Mouse (Mus musculus) layer of hippocampus, adult 8-10 months (tissue): ENCODE results near the gene Gm5965. TPM values are rescaled to one million over a fixed set of nuclear protein-coding genes. Genes with fewer than 3 reads are reported as not detected.
A peak's percentile ranks its signal among the peaks of the same experiment; 100 is the strongest.
"Not testable (repeated sequence)": the region's sequence is repeated elsewhere in the genome, so short reads cannot be mapped to it uniquely, and the experiment has no call there.

Source experiments
- DNase-seq, 2 experiments: peaks; one replicate each; pipeline ENCODE4 v3.0.0; 2022; ENCODE audit warnings: low spot score in 2 of 2
- total RNA-seq, 4 experiments: library from RNA; stranded (reverse); gene quantifications; 2 replicates each; pipeline ENCODE4 v1.2.4; 2022

Gene Gm5965
- not detected for total RNA-seq

DNA sequence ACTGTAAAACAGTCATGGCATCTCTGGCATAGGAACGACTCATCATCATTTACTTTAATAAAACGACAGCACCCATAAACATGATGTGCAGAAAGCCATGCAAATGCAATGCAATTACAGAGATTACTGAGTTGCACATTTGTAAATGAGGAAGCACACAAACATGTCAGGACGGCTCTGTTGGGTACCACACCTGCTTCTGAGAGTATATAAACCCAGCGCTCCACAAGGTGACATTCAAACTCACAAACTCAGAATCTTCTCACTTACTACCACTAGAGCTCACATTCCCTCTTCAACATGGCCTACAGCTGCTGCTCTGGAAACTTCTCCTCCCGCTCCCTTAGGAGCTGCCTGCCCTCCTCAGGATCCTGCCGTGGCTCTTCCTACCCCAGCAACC is at the start of gene Gm5965:
TSS of gene Gm5965 (plus strand) at position 301 of the 400 bp plus-strand sequence.
- no peak for DNase-seq

DNA sequence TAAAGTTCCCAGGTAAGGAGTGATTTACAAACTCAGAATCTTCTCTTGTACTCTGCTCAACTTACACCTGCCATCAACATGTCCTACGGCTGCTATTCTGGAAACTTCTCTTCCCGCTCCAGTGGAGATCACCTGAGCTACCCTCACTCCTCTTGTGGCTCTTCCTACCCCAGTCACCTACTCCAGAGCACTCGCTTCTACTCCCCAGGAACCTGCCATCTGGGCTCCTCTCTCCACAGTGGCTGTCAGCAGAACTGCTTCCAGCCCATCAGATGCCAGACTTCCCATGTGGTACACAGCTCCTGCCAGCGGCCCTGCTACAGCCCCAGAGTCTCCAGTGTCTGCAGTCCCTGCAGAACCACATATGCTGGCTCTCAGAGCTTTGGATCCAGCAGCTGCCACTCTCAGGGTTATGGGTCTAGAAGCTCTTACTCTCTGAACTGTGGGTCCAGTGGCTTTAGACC is 48.9 kb upstream of the Gm5965 start, which contains the start of gene Krtap13-1:
TSS of gene Krtap13-1 (plus strand) at position 51 of the 464 bp plus-strand sequence.
- peak in 1 of 2 experiments; percentile 7 for DNase-seq

DNA sequence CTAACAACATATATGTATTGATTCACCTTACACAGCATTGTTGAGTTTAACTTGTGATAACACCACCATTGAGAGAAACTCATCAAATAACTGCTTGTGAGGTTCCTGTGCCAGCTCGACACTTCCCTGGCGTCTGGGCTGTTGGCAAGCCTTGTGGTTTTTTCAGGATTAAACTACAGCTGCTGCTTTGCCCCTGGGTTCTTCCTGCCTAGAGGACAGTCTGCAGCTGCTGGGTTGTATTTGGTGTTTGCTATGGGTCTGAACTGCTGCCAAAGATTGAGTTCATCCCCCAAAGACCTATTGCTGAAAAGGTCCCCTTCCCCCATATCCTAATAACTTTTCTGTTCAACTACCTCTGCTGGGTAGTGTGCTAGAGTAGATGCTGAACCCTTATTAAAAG is 42.3 kb upstream of the Gm5965 start:
- no peak for DNase-seq

DNA sequence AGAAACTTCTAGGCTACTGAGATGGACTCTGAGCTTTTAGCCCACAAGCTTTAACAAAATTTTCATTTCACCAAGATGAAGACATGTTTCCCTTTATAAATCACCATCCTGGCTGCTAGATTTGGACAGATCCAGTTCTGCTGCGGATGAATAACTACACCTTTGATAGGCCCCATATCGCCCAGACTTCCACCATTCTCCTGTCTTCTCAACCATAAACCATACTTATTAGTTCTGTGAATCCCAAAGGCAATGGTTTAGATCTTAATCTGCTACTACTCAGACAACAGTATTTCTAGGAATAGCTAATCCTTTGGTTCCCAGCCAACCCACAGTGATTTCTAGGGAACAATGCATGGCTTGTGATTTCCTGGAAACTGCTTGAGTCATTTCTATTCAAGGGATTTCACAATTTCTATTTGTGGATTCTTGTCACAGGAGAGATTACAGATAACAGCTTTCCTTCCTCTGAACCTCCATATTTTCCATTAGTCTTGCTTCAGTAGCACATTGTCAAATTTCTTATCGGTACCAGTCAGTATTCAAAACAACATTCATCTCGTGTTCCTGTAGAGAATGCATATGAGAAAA is 32.9 kb upstream of the Gm5965 start:
- no peak for DNase-seq

DNA sequence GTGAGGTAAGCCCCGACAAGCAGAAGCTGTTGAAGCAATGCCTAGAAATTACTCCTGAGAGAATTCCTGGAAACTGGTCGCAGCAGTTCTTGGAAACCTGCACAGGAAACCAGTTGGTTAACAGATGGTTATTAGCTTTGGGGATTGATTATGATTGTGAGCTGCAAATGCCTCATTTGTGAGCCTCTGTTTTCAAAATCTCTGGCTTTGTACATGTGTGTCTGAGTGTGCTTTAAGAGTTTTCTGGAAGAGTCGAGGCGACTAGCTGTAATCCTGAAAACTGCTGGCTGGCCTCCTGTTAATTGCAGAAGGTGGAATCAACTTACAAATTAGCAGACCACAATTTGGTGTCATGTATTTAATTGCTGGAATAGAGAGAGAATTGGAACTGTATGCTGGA is 29.8 kb upstream of the Gm5965 start:
- DNase-seq: peak; percentile 5 to 8

DNA sequence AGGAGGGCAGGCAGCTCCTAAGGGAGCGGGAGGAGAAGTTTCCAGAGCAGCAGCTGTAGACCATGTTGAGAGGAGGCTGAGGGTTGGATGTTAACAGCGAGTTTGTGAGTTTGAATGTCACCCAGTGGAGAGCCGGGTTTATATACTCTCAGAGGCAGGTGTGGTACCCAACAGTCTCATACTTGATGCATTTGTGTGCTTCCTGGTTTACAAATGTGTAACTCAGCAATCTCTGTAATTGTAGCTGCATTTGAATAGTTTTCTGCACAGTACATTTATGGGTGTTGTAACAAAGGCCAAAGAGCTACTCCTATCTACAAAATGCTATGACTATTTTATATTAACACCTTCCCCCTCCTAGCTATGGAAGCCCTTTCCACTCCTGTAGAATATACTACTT is 26.2 kb upstream of the Gm5965 start, which contains the start of gene Krtap13:
TSS of gene Krtap13 (minus strand) at position 101 of the 400 bp plus-strand sequence.
- not testable (repeated sequence) for DNase-seq

DNA sequence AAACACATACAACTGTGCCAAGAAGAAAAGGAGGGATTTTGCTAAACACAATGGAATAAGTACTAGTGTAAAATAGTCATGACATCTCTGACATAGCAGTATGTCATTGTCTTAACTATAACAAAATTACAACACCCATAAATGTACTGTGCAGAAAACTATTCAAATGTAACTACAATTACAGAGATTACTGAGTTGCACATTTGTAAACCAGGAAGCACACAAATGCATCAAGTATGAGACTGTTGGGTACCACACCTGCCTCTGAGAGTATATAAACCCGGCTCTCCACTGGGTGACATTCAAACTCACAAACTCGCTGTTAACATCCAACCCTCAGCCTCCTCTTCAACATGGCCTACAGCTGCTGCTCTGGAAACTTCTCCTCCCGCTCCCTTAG is 19.1 kb upstream of the Gm5965 start, which contains the start of gene 2310034C09Rik:
TSS of gene 2310034C09Rik (plus strand) at position 301 of the 400 bp plus-strand sequence.
- not testable (repeated sequence) for DNase-seq

DNA sequence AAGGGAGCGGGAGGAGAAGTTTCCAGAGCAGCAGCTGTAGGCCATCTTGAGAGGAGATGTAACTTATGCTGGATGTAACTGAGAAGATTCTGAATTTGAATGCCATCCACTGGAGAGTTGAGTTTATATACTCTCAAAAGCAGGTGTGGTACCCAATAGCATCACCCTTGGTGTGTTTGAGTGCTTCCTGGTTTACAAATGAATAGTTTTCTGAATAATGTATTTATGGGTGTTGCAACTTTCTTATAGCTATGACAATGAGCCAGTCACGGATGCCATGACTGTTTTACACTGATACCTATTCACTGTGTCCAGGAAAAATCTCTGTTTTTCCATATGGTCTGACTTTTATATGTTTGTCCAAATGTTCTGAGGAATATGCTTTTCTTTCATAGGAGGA is 3.6 kb upstream of the Gm5965 start, which contains the start of gene 2310057N15Rik:
TSS of gene 2310057N15Rik (minus strand) at position 101 of the 400 bp plus-strand sequence.
- no peak for DNase-seq

DNA sequence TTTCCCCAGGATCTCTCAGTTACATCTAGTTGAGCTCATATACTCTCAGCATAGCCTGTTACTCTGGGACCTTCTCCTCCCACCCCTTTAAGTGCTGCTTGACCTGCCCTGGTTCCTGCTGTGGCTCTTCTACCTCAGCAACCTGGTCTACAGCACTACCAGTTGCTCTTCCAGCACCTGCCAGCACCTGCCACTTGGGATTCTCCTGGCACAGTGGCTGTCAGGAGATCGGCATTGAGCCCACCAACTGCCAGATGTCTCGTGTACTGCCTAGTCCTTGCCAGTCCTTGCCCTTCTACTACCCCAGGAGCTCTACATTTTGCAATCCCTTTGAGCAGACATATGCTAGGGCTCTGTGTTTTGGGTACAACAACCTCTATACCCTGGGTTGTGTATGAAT is 9.1 kb downstream of the Gm5965 start:
- DNase-seq: no peak

DNA sequence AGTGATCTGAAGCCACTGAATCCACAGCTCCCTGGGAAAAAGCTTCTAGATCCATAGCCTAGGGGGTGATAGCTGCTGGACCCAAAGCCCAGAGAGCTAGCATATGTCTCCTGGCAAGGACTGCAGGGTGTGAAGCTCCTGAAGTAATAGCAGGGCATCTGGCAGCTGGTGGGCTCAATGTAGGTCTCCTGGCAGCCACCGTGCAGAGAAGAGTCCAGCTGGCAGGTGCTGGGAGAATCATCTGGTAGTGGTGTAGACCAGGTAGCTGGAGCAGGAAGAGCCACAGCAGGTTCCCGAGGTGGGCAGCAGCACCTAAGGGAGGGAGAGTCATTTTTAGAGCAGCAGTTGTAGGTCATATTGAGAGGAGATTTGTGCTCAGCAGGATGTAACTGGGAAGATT is 34.1 kb downstream of the Gm5965 start, which contains the start of gene Gm20741:
TSS of gene Gm20741 (minus strand) at position 394 of the 400 bp plus-strand sequence.
- no peak for DNase-seq

DNA sequence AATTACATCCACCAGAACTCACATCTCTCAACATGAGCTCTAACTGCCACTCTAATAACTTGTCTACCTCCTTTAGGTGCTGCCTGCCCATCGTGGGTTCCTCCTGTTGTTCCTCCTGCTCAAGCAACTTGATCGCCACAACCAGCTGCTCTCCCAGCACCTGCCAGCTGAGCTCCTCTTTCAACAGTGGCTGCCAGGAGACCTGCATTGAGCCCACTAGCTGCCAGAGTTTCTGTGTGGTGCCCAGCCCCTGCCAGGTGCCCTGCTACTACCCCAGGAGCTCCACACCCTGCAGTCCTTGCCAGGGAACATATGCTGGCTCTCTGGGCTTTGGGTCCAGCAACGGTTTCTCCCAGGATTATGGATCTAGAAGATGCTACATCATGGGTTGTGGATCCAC is 42.4 kb downstream of the Gm5965 start, which contains the start of gene Krtap15:
TSS of gene Krtap15 (plus strand) at position 150 of the 400 bp plus-strand sequence.
- DNase-seq: no peak

DNA sequence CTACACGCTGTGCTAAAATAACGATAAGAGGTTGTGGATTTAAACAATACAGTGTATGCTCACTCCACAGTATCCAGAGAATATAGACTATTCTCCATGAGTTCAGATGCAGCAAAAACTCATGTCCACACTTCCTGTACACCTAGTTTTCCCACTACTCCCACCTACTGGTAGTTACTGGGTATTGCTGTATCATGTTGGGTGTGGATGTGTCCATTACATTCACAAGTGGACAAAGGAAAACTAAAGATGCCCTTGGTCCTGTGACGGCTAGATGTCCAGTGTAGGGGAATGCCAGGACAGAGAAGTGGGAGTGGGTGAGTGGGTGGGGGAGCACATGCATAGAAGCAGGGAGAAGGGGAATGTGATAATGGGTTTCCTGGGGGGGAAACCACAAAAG is 46.0 kb downstream of the Gm5965 start:
- DNase-seq: no peak

DNA sequence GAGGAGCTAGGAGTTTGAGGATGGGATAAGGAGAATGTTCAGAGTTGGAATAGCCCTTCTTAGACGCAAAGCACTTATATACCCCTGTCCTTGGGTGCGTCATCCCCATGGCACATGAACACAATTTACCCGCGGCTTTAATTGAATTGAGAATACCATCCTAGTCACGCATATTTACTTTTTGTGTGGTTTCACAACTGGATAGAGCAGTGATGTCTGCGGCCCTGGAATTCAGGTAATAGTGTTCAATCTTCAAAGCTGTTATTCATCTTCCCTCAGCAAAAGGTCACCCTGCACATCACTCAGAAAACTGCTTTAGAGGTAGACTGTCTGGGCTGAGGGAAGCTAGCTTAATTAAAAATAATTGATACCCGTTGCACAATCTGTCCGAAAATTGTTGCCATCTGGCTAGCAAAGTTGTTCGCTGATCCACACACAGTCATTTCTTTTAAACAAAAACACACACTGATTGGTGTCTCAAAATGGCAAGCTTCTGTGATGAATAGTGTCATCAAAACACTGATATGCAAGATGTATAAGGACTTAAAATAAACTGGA is 48.5 kb downstream of the Gm5965 start, which contains the start of gene Krtap14:
TSS of gene Krtap14 (minus strand) at position 51 of the 558 bp plus-strand sequence.
- peak in 1 of 2 experiments; percentile 11 for DNase-seq

DNA sequence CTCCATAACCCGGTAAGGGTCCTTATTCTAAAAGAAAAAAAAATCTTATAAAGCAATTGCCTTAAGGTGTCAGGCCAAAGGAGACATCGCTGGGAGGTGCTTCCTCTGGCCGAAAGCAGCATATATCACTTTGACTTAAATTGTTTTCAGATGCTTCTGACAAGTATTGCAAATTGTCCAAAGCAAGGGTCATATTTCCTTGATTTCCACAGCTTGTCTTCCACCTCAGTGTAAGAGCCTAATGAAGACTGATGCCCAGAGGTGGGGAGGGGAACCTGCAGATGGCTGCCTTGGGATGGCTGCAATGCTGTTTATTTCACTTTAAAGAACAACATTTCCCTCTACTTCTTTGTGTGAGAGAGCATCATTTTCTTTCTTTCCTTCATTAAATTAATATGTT is 49.3 kb downstream of the Gm5965 start:
- no peak for DNase-seq

Other genes with a start within 250 kb of the Gm5965 start
- not detected for gene Cldn8, start 214.7 kb upstream of the Gm5965 start, total RNA-seq
- not detected for gene Krtap24-1, start 165.6 kb upstream of the Gm5965 start, total RNA-seq
- not detected for gene 2310079G19Rik, start 150.2 kb upstream of the Gm5965 start, total RNA-seq
- not detected for gene Krtap26-1, start 130.1 kb upstream of the Gm5965 start, total RNA-seq
- not detected for gene Krtap27-1, start 106.2 kb upstream of the Gm5965 start, total RNA-seq
- gene 2310061N02Rik, start 69.9 kb upstream of the Gm5965 start, total RNA-seq: not detected
- not detected for gene Krtap13-1, start 49.0 kb upstream of the Gm5965 start, total RNA-seq
- gene Krtap13, start 26.3 kb upstream of the Gm5965 start, total RNA-seq: not detected
- gene 2310034C09Rik, start 19.0 kb upstream of the Gm5965 start, total RNA-seq: not detected
- not detected for gene 2310057N15Rik, start 3.7 kb upstream of the Gm5965 start, total RNA-seq
- not detected for gene Gm20741, start 34.3 kb downstream of the Gm5965 start, total RNA-seq
- gene Krtap15, start 42.3 kb downstream of the Gm5965 start, total RNA-seq: not detected
- not detected for gene Krtap14, start 48.2 kb downstream of the Gm5965 start, total RNA-seq
- not detected for gene Krtap19-1, start 91.5 kb downstream of the Gm5965 start, total RNA-seq
- not detected for gene Krtap19-2, start 96.4 kb downstream of the Gm5965 start, total RNA-seq
- gene Krtap19-3, start 100.1 kb downstream of the Gm5965 start, total RNA-seq: not detected
- gene Krtap19-4, start 107.2 kb downstream of the Gm5965 start, total RNA-seq: not detected
- not detected for gene Krtap19-5, start 118.6 kb downstream of the Gm5965 start, total RNA-seq
- gene Krtap19-9b, start 154.4 kb downstream of the Gm5965 start, total RNA-seq: not detected
- not detected for gene Krtap16-3, start 185.0 kb downstream of the Gm5965 start, total RNA-seq
- not detected for gene Krtap22-2, start 232.9 kb downstream of the Gm5965 start, total RNA-seq
- not detected for gene Gm10229, start 237.4 kb downstream of the Gm5965 start, total RNA-seq